Mouse (Mus musculus) heart, postnatal 0 days (tissue): ENCODE measurements around the gene Dnajc5g. TPM values are rescaled to one million over a fixed set of nuclear protein-coding genes. Genes with fewer than 3 reads are reported as not detected.

ENCODE experiments used
- ATAC-seq: fragments of 200-750 bp; cut with Nextera tagmentation; 2 replicates; pipeline ENCODE4 v1.8.0; 2017; ENCODE audit warnings: low read depth, moderate number of reproducible peaks, moderate library complexity; ENCODE audit not compliant: insufficient read depth
- DNase-seq: peaks from one replicate; pipeline ENCODE4 v3.0.0-alpha.2; 2016; ENCODE audit warnings: low spot score
- H3K27ac ChIP-seq: fragments of 300-500 bp; sonication (generic); 2 replicates; pipeline ENCODE4 v1.5.1; 2014; ENCODE audit warnings: low read depth, mild to moderate bottlenecking
- H3K27me3 ChIP-seq: fragments of 300-500 bp; sonication (generic); 2 replicates; pipeline ENCODE4 v1.6.1; 2014; ENCODE audit warnings: low read length, mixed read lengths; ENCODE audit not compliant: control insufficient read depth, insufficient read depth
- H3K36me3 ChIP-seq: fragments of 300-500 bp; sonication (generic); replicated peaks from 2 replicates; pipeline ENCODE4 v1.6.1; 2014; ENCODE audit warnings: low read length, mixed read lengths; ENCODE audit not compliant: control insufficient read depth, insufficient read depth
- H3K4me1 ChIP-seq: fragments of 300-500 bp; sonication (generic); 2 replicates; pipeline ENCODE4 v1.6.1; 2014; ENCODE audit warnings: antibody characterized with exemption; ENCODE audit not compliant: control insufficient read depth, insufficient read depth
- H3K4me2 ChIP-seq: fragments of 300-500 bp; sonication (generic); 2 replicates; pipeline ENCODE4 v1.6.1; 2014; ENCODE audit warnings: low read depth, mild to moderate bottlenecking, low read length, moderate library complexity
- H3K4me3 ChIP-seq: fragments of 300-500 bp; sonication (generic); 2 replicates; pipeline ENCODE4 v1.5.1; 2014; ENCODE audit warnings: low read depth, low read length
- H3K9ac ChIP-seq: fragments of 300-500 bp; sonication (generic); replicated peaks from 2 replicates; pipeline ENCODE4 v1.6.1; 2014; ENCODE audit warnings: low read depth, low read length, mixed read lengths
- H3K9me3 ChIP-seq: fragments of 300-500 bp; sonication (generic); replicated peaks from 2 replicates; pipeline ENCODE4 v1.6.1; 2016; ENCODE audit warnings: low read length; ENCODE audit not compliant: control insufficient read depth
- CTCF ChIP-seq: IDR thresholded peaks from 2 replicates; pipeline ENCODE4 v1.5.1; 2016; ENCODE audit warnings: antibody characterized with exemption, control low read depth, low read depth
- EP300 ChIP-seq: IDR thresholded peaks from 2 replicates; pipeline ENCODE4 v1.6.1; 2016; ENCODE audit warnings: antibody characterized with exemption, low read depth
- WGBS: fragments of 180-500 bp; shearing (Covaris S2); extraction: QIAGEN DNeasy Blood & Tissue Kit; methylation state at CpG from one replicate; pipeline ENCODE4 v1.1.7; 2014; 5-methylcytosine and 5-hydroxymethylcytosine counted together
- polyA plus RNA-seq: library from polyadenylated mRNA; unstranded; fragments of >200 nt; fragmentation: Nextera tagmentation; extraction: Ambion mirVana; gene quantifications from 2 replicates; pipeline ENCODE4 v1.2.1, GENCODE M21; 2015
- total RNA-seq: library from RNA; depleted of rRNA; stranded (reverse); fragments of >200 nt; gene quantifications from 2 replicates; pipeline ENCODE4 v1.2.3, GENCODE M21; 2014; ENCODE audit warnings: low replicate concordance

Gene Dnajc5g
- total and polyA plus RNA-seq, 2 experiments from 2014 or later, result not detected

- Histone ChIP-seq H3K4me3 (peak within 1 kb of the TSS; percentile 41), H3K4me1 (0 out of 2 replicates have a peak, but pooled peaks cover 8% of the 10 kb centered on the region), H3K36me3 (no peaks in the 10 kb centered on the region), H3K27me3 (no peaks in the 10 kb centered on the region), H3K9me3 (no peaks in the 10 kb centered on the region), H3K9ac (0 out of 2 replicates have a peak within 1 kb of the TSS, but pooled peaks have one; percentile 18), H3K27ac (peak within 1 kb of the TSS; percentile 53), H3K4me2 (peak within 1 kb of the TSS; percentile 59)
- DNase-seq (no peak), ATAC-seq (peak; percentile 80)
- WGBS, result 6% methylated on average over 3 of the region's 3 CpGs
- no peak for TF ChIP-seq CTCF
- no peak for TF ChIP-seq EP300
Measured at GRCm38 (mm10) chr5:31116354-31116753, 10.3 kb downstream of the Dnajc5g start, which contains the start of gene Trim54. Gene Trim54, plus strand, starts transcription at chr5:31116712.

GRCm38 (mm10) chr5:31116912-31117311 is 10.8 kb downstream of the Dnajc5g start:
- Histone ChIP-seq H3K27ac (peak overlapping the region; percentile 53), H3K9me3 (no peaks in the 10 kb centered on the region), H3K4me3 (peak overlapping the region; percentile 41), H3K36me3 (no peaks in the 10 kb centered on the region), H3K4me1 (0 out of 2 replicates have a peak, but pooled peaks cover 8% of the 10 kb centered on the region), H3K4me2 (peak overlapping the region; percentile 59), H3K27me3 (no peaks in the 10 kb centered on the region), H3K9ac (0 out of 2 replicates have a peak overlapping the region, but pooled peaks have one; percentile 18)
- TF ChIP-seq EP300 (no peak), CTCF (no peak)
- ATAC-seq (no peak; the same call in 1 of the 2 replicates), DNase-seq (no peak)
- WGBS, result 17% methylated on average over 10 of the region's 10 CpGs

- H3K36me3 ChIP-seq, result no peaks in the 10 kb centered on the region
- no peaks in the 10 kb centered on the region for H3K27me3 ChIP-seq
- no peak overlapping the region for H3K4me2 ChIP-seq
- WGBS, result 74% methylated on average over 8 of the region's 8 CpGs
- no peak for DNase-seq
- H3K4me1 ChIP-seq, result 0 out of 2 replicates have a peak, but pooled peaks cover 8% of the 10 kb centered on the region
- no peak overlapping the region for H3K27ac ChIP-seq
- no peak for ATAC-seq
- H3K4me3 ChIP-seq, result no peak overlapping the region
- no peak overlapping the region for H3K9ac ChIP-seq
- no peaks in the 10 kb centered on the region for H3K9me3 ChIP-seq
- TF ChIP-seq CTCF, result no peak
- no peak for TF ChIP-seq EP300
Measured at GRCm38 (mm10) chr5:31121111-31121510, 15.0 kb downstream of the Dnajc5g start.

DNA sequence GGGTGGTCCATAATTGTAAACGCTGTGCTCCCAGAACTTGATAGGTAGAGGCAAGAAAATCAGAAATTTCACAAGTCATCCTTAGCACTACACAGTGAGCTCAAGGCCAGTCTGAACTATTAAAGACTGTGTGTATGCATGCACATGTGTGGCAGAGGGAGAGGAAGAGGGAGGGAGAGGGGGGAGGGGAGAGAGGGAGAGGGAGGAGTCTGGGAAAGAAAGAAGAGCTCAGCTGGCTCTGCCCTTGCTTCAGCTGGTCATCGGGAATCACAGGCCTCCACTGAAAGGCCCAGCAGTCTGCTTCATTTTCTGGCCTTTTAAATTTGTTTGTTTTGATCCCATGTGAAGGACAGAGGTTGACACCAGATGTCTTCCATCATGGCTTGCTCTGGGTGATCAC is 17.4 kb downstream of the Dnajc5g start:
- no peak for TF ChIP-seq CTCF
- TF ChIP-seq EP300, result no peak
- no peaks in the 10 kb centered on the region for H3K9me3 ChIP-seq
- H3K4me1 ChIP-seq, result no peaks in the 10 kb centered on the region
- H3K27me3 ChIP-seq, result no peaks in the 10 kb centered on the region
- ATAC-seq (no peak), DNase-seq (no peak)
- H3K4me3 ChIP-seq, result no peak overlapping the region
- 48% methylated on average over 2 of the region's 2 CpGs for WGBS
- no peak overlapping the region for H3K27ac ChIP-seq
- H3K36me3 ChIP-seq, result no peaks in the 10 kb centered on the region
- H3K9ac ChIP-seq, result no peak overlapping the region
- H3K4me2 ChIP-seq, result no peak overlapping the region

- Histone ChIP-seq H3K9me3 (no peaks in the 10 kb centered on the region), H3K4me3 (no peak overlapping the region), H3K27me3 (no peaks in the 10 kb centered on the region), H3K36me3 (no peaks in the 10 kb centered on the region), H3K4me1 (no peaks in the 10 kb centered on the region), H3K27ac (no peak overlapping the region), H3K4me2 (no peak overlapping the region), H3K9ac (no peak overlapping the region)
- no peak for DNase-seq
- TF ChIP-seq EP300 (no peak), CTCF (no peak)
- 34% methylated on average over 5 of the region's 5 CpGs for WGBS
- ATAC-seq, result no peak
Measured at GRCm38 (mm10) chr5:31126050-31126449, 20.0 kb downstream of the Dnajc5g start.
